Mouse (Mus musculus): Measurements from ENCODE around the gene Bcl2l15. TPM values are rescaled to one million over a fixed set of nuclear protein-coding genes. Genes with fewer than 3 reads are reported as not detected.

Bcl2l15 gene
- polyA plus RNA-seq, 1 experiment from 2014 or later: not detected

GRCm38 (mm10) chr3:103874329-103874728 is 41.9 kb downstream of the Bcl2l15 start:
- Histone ChIP-seq H3K4me2 (no peak overlapping the region), H3K9ac (no peak overlapping the region), H3K9me3 (no peaks in the 10 kb centered on the region), H3K36me3 (no peaks in the 10 kb centered on the region), H3K27ac (replicated peaks) (no peak overlapping the region), H3K4me3 (no peak overlapping the region), H3K27me3 (replicated peaks) (no peaks in the 10 kb centered on the region), H3K4me1 (no peaks in the 10 kb centered on the region)
- WGBS: 56% methylated on average over 7 of the region's 7 CpGs
- no peak for ATAC-seq (ENCODE audit: extremely low read depth, insufficient number of reproducible peaks, low FRiP score, low TSS enrichment)

- H3K4me3 ChIP-seq: no peak overlapping the region
- ATAC-seq (ENCODE audit: extremely low read depth, insufficient number of reproducible peaks, low FRiP score, low TSS enrichment): no peak
- H3K4me1 ChIP-seq: no peaks in the 10 kb centered on the region; the same call in 1 of the 2 replicates
- no peak overlapping the region for H3K4me2 ChIP-seq
- H3K9ac ChIP-seq: no peak overlapping the region
- H3K36me3 ChIP-seq: no peaks in the 10 kb centered on the region
- 74% methylated on average over 11 of the region's 11 CpGs for WGBS
- H3K9me3 ChIP-seq: no peaks in the 10 kb centered on the region
- no peak overlapping the region for H3K27ac ChIP-seq (replicated peaks)
- no peaks in the 10 kb centered on the region for H3K27me3 ChIP-seq (replicated peaks)
Observed at GRCm38 (mm10) chr3:103885946-103886345, 53.5 kb downstream of the Bcl2l15 start.

GRCm38 (mm10) chr3:103887581-103887980 is 55.2 kb downstream of the Bcl2l15 start:
- WGBS: 29% methylated on average over 3 of the region's 3 CpGs
- ATAC-seq (ENCODE audit: extremely low read depth, insufficient number of reproducible peaks, low FRiP score, low TSS enrichment): no peak
- no peaks in the 10 kb centered on the region for H3K36me3 ChIP-seq

GRCm38 (mm10) chr3:103893374-103893773 is 61.0 kb downstream of the Bcl2l15 start:
- Histone ChIP-seq H3K4me1 (no peaks in the 10 kb centered on the region), H3K4me2 (no peak overlapping the region), H3K36me3 (no peaks in the 10 kb centered on the region), H3K9ac (no peak overlapping the region), H3K4me3 (no peak overlapping the region), H3K27ac (replicated peaks) (no peak overlapping the region), H3K9me3 (no peaks in the 10 kb centered on the region), H3K27me3 (replicated peaks) (no peaks in the 10 kb centered on the region)
- WGBS: 77% methylated on average over 3 of the region's 3 CpGs
- ATAC-seq (ENCODE audit: extremely low read depth, insufficient number of reproducible peaks, low FRiP score, low TSS enrichment): no peak

More at GRCm38 (mm10) chr3:103887581-103887980, 55.2 kb downstream of the Bcl2l15 start:
- H3K9ac ChIP-seq: no peak overlapping the region
- no peak overlapping the region for H3K4me2 ChIP-seq
- H3K27me3 ChIP-seq (replicated peaks): no peaks in the 10 kb centered on the region
- H3K4me3 ChIP-seq: no peak overlapping the region
- H3K27ac ChIP-seq (replicated peaks): no peak overlapping the region
- H3K4me1 ChIP-seq: no peaks in the 10 kb centered on the region
- no peaks in the 10 kb centered on the region for H3K9me3 ChIP-seq

Other genes starting within 250 kb of the Bcl2l15 start
- gene Atg4a-ps, start 186.5 kb upstream of the Bcl2l15 start, polyA plus RNA-seq (2015; fragmentation: Nextera tagmentation; extraction: Ambion mirVana): 0.11 TPM in 1 of 2 replicates, not detected in the other
- 21.9 and 24.1 TPM in 2 replicates for gene Olfml3, start 94.6 kb upstream of the Bcl2l15 start, polyA plus RNA-seq (2015; fragmentation: Nextera tagmentation; extraction: Ambion mirVana)
- gene Gm10964, start 93.2 kb upstream of the Bcl2l15 start, polyA plus RNA-seq (2015; fragmentation: Nextera tagmentation; extraction: Ambion mirVana): not detected in 2 replicates
- gene Hipk1, start 41.0 kb upstream of the Bcl2l15 start, polyA plus RNA-seq (2015; fragmentation: Nextera tagmentation; extraction: Ambion mirVana): 8.7 and 9.9 TPM in 2 replicates
- gene Dclre1b, start 23.2 kb upstream of the Bcl2l15 start, polyA plus RNA-seq (2015; fragmentation: Nextera tagmentation; extraction: Ambion mirVana): 15.4 and 16.8 TPM in 2 replicates
- 14.5 and 16.2 TPM in 2 replicates for gene Ap4b1, start 23.1 kb upstream of the Bcl2l15 start, polyA plus RNA-seq (2015; fragmentation: Nextera tagmentation; extraction: Ambion mirVana)
- gene Gm43064, start 23.0 kb upstream of the Bcl2l15 start, polyA plus RNA-seq (2015; fragmentation: Nextera tagmentation; extraction: Ambion mirVana): 0.21 and 0.24 TPM in 2 replicates
- gene Ptpn22, start 27.2 kb downstream of the Bcl2l15 start, polyA plus RNA-seq (2015; fragmentation: Nextera tagmentation; extraction: Ambion mirVana): 0.76 and 0.79 TPM in 2 replicates
- 5.2 and 5.5 TPM in 2 replicates for gene Rsbn1, start 81.5 kb downstream of the Bcl2l15 start, polyA plus RNA-seq (2015; fragmentation: Nextera tagmentation; extraction: Ambion mirVana)
- gene Phtf1, start 135.5 kb downstream of the Bcl2l15 start, polyA plus RNA-seq (2015; fragmentation: Nextera tagmentation; extraction: Ambion mirVana): 13.0 and 15.1 TPM in 2 replicates